Mouse (Mus musculus) skeletal muscle tissue, adult 2 months (tissue): ENCODE measurements around the gene Homer2.

Experiments used
- DNase-seq: peaks from one replicate; pipeline ENCODE4 v3.0.0-alpha.2; 2012; ENCODE audit warnings: low read depth, low spot score

Gene Homer2

GRCm38 (mm10) chr7:81587238-81587637 is 120.1 kb downstream of the Homer2 start:
- no peak for DNase-seq

- no peak for DNase-seq
These were observed 122.0 kb downstream of the Homer2 start for GRCm38 (mm10) chr7:81585326-81585725.

- no peak for DNase-seq
These were observed 123.8 kb downstream of the Homer2 start for GRCm38 (mm10) chr7:81583512-81583911.

GRCm38 (mm10) chr7:81579312-81579711 is 128.0 kb downstream of the Homer2 start:
- DNase-seq, result no peak

- DNase-seq, result no peak
These were observed 128.9 kb downstream of the Homer2 start for GRCm38 (mm10) chr7:81578413-81578812.

- no peak for DNase-seq
These were observed 129.5 kb downstream of the Homer2 start for GRCm38 (mm10) chr7:81577872-81578271.

GRCm38 (mm10) chr7:81575606-81576005 is 131.7 kb downstream of the Homer2 start:
- DNase-seq, result no peak

GRCm38 (mm10) chr7:81573821-81574220 is 133.5 kb downstream of the Homer2 start:
- no peak for DNase-seq

GRCm38 (mm10) chr7:81573397-81573796 is 133.9 kb downstream of the Homer2 start:
- DNase-seq, result no peak

- no peak for DNase-seq
These were observed 134.6 kb downstream of the Homer2 start for GRCm38 (mm10) chr7:81572610-81573268.

- no peak for DNase-seq
These were observed 135.3 kb downstream of the Homer2 start for GRCm38 (mm10) chr7:81571941-81572441.

GRCm38 (mm10) chr7:81571108-81571940 is 136.0 kb downstream of the Homer2 start, which contains the start of gene Whamm:
Whamm (plus strand) TSS chr7:81571266.
- peak; percentile 92 for DNase-seq

GRCm38 (mm10) chr7:81570752-81571107 is 136.6 kb downstream of the Homer2 start:
- DNase-seq, result no peak

GRCm38 (mm10) chr7:81570271-81570670 is 137.1 kb downstream of the Homer2 start:
- no peak for DNase-seq

GRCm38 (mm10) chr7:81569851-81570250 is 137.5 kb downstream of the Homer2 start:
- DNase-seq, result no peak

GRCm38 (mm10) chr7:81567396-81567795 is 139.9 kb downstream of the Homer2 start:
- DNase-seq, result no peak

GRCm38 (mm10) chr7:81566892-81567291 is 140.4 kb downstream of the Homer2 start, which contains the start of gene Fsd2:
Fsd2 (minus strand) TSS chr7:81566944.
- DNase-seq, result peak; percentile 93

GRCm38 (mm10) chr7:81566332-81566731 is 141.0 kb downstream of the Homer2 start:
- DNase-seq, result no peak

- DNase-seq, result peak; percentile 30
These were observed 141.8 kb downstream of the Homer2 start for GRCm38 (mm10) chr7:81565381-81566055.

GRCm38 (mm10) chr7:81564766-81565165 is 142.6 kb downstream of the Homer2 start:
- no peak for DNase-seq

- DNase-seq, result no peak
These were observed 143.8 kb downstream of the Homer2 start for GRCm38 (mm10) chr7:81563506-81564015.

GRCm38 (mm10) chr7:81561211-81561610 is 146.1 kb downstream of the Homer2 start:
- no peak for DNase-seq
